Mouse (Mus musculus) liver, embryonic 15.5 days (tissue): ENCODE measurements around the gene March4. TPM values are rescaled to one million over a fixed set of nuclear protein-coding genes. Genes with fewer than 3 reads are reported as not detected.

Source experiments
- ATAC-seq: fragments of 200-750 bp; cut with Nextera tagmentation; 2 replicates; pipeline ENCODE4 v1.8.0; 2017; ENCODE audit warnings: moderate number of reproducible peaks, mild to moderate bottlenecking, moderate library complexity; ENCODE audit not compliant: insufficient read depth
- H3K27ac ChIP-seq: fragments of 300-500 bp; sonication (generic); replicated peaks from 2 replicates; pipeline ENCODE4 v1.5.1; 2015; ENCODE audit warnings: mild to moderate bottlenecking, inconsistent platforms
- H3K27me3 ChIP-seq: fragments of 300-500 bp; sonication (generic); 2 replicates; pipeline ENCODE4 v1.6.1; 2015; ENCODE audit warnings: mild to moderate bottlenecking, inconsistent platforms
- H3K36me3 ChIP-seq: fragments of 300-500 bp; sonication (generic); replicated peaks from 2 replicates; pipeline ENCODE4 v1.6.1; 2015; ENCODE audit warnings: moderate library complexity, mild to moderate bottlenecking, inconsistent platforms
- H3K4me1 ChIP-seq: fragments of 300-500 bp; sonication (generic); replicated peaks from 2 replicates; pipeline ENCODE4 v1.6.1; 2015; ENCODE audit warnings: inconsistent platforms
- H3K4me2 ChIP-seq: fragments of 300-500 bp; sonication (generic); 2 replicates; pipeline ENCODE4 v1.6.1; 2015; ENCODE audit warnings: moderate library complexity, mild to moderate bottlenecking, inconsistent platforms
- H3K4me3 ChIP-seq: fragments of 300-500 bp; sonication (generic); replicated peaks from 2 replicates; pipeline ENCODE4 v1.5.1; 2015; ENCODE audit warnings: mild to moderate bottlenecking, inconsistent platforms
- H3K9ac ChIP-seq: fragments of 300-500 bp; sonication (generic); 2 replicates; pipeline ENCODE4 v1.6.1; 2015; ENCODE audit warnings: moderate library complexity, mild to moderate bottlenecking, inconsistent platforms
- H3K9me3 ChIP-seq: fragments of 300-500 bp; sonication (generic); replicated peaks from 2 replicates; pipeline ENCODE4 v1.6.1; 2016; ENCODE audit warnings: inconsistent platforms
- WGBS: fragments of 180-500 bp; shearing (Covaris S2); methylation state at CpG from one replicate; pipeline ENCODE4 v1.1.7; 2015; ENCODE audit warnings: mixed read lengths; ENCODE audit not compliant: insufficient replicate concordance; 5-methylcytosine and 5-hydroxymethylcytosine counted together
- polyA plus RNA-seq: library from polyadenylated mRNA; unstranded; fragments of >200 nt; fragmentation: Nextera tagmentation; extraction: Ambion mirVana; gene quantifications from 2 replicates; pipeline ENCODE4 v1.2.1, GENCODE M21; 2015

March4 gene
- polyA plus RNA-seq, 1 experiment from 2014 or later = not detected

- Histone ChIP-seq H3K4me1 (no peaks in the 10 kb centered on the region), H3K27ac (no peak overlapping the region), H3K9me3 (no peaks in the 10 kb centered on the region), H3K9ac (no peak overlapping the region), H3K27me3 (peaks cover 1% of the 10 kb centered on the region; the same call in 1 of the 2 replicates), H3K4me2 (no peak overlapping the region), H3K36me3 (no peaks in the 10 kb centered on the region), H3K4me3 (no peak overlapping the region)
- WGBS = 43% methylated on average over 4 of the region's 4 CpGs
- ATAC-seq = no peak
These were observed 7.5 kb downstream of the March4 start for GRCm38 (mm10) chr1:72529192-72529591.

- no peaks in the 10 kb centered on the region for H3K9me3 ChIP-seq
- ATAC-seq = no peak
- no peak overlapping the region for H3K27ac ChIP-seq
- H3K36me3 ChIP-seq = no peaks in the 10 kb centered on the region
- H3K9ac ChIP-seq = no peak overlapping the region
- no peak overlapping the region for H3K4me2 ChIP-seq
- no peak overlapping the region for H3K4me3 ChIP-seq
- no peaks in the 10 kb centered on the region for H3K27me3 ChIP-seq
- WGBS = 66% methylated on average over 6 of the region's 6 CpGs
- H3K4me1 ChIP-seq = no peaks in the 10 kb centered on the region
These were observed 13.1 kb downstream of the March4 start for GRCm38 (mm10) chr1:72523601-72524000.

- no peaks in the 10 kb centered on the region for H3K27me3 ChIP-seq
- H3K9me3 ChIP-seq = no peaks in the 10 kb centered on the region
- 55% methylated on average over 7 of the region's 7 CpGs for WGBS
These were observed 25.8 kb downstream of the March4 start for GRCm38 (mm10) chr1:72510778-72511520.

GRCm38 (mm10) chr1:72509551-72509950 lies 27.2 kb downstream of the March4 start:
- H3K27ac ChIP-seq = no peak overlapping the region
- H3K4me1 ChIP-seq = no peaks in the 10 kb centered on the region
- no peak overlapping the region for H3K4me3 ChIP-seq
- 54% methylated on average over 4 of the region's 4 CpGs for whole genome bisulfite sequencing
- H3K9ac ChIP-seq = no peak overlapping the region
- no peaks in the 10 kb centered on the region for H3K9me3 ChIP-seq
- no peak overlapping the region for H3K4me2 ChIP-seq
- H3K27me3 ChIP-seq = no peaks in the 10 kb centered on the region
- ATAC-seq = no peak
- H3K36me3 ChIP-seq = no peaks in the 10 kb centered on the region

More at GRCm38 (mm10) chr1:72510778-72511520, 25.8 kb downstream of the March4 start:
- Histone ChIP-seq H3K27ac (no peak overlapping the region), H3K9ac (no peak overlapping the region), H3K4me3 (no peak overlapping the region), H3K4me2 (no peak overlapping the region), H3K4me1 (no peaks in the 10 kb centered on the region), H3K36me3 (no peaks in the 10 kb centered on the region)
- ATAC-seq = no peak

GRCm38 (mm10) chr1:72507670-72508069 lies 29.1 kb downstream of the March4 start:
- no peak for ATAC-seq
- no peaks in the 10 kb centered on the region for H3K9me3 ChIP-seq
- WGBS = 48% methylated on average over 2 of the region's 2 CpGs
- no peak overlapping the region for H3K9ac ChIP-seq
- H3K36me3 ChIP-seq = no peaks in the 10 kb centered on the region
- no peak overlapping the region for H3K4me3 ChIP-seq
- no peak overlapping the region for H3K27ac ChIP-seq
- no peaks in the 10 kb centered on the region for H3K4me1 ChIP-seq
- H3K4me2 ChIP-seq = no peak overlapping the region
- H3K27me3 ChIP-seq = no peaks in the 10 kb centered on the region

GRCm38 (mm10) chr1:72506202-72506601 lies 30.5 kb downstream of the March4 start:
- H3K27ac ChIP-seq = no peak overlapping the region
- H3K9ac ChIP-seq = no peak overlapping the region
- no peaks in the 10 kb centered on the region for H3K4me1 ChIP-seq
- H3K27me3 ChIP-seq = no peaks in the 10 kb centered on the region
- no peak overlapping the region for H3K4me3 ChIP-seq
- H3K9me3 ChIP-seq = no peaks in the 10 kb centered on the region
- H3K36me3 ChIP-seq = no peaks in the 10 kb centered on the region
- 54% methylated on average over 10 of the region's 10 CpGs for WGBS
- ATAC-seq = no peak
- H3K4me2 ChIP-seq = no peak overlapping the region

- Histone ChIP-seq H3K36me3 (no peaks in the 10 kb centered on the region), H3K27me3 (no peaks in the 10 kb centered on the region), H3K9ac (no peak overlapping the region), H3K4me2 (no peak overlapping the region), H3K27ac (no peak overlapping the region), H3K4me3 (no peak overlapping the region), H3K9me3 (no peaks in the 10 kb centered on the region), H3K4me1 (no peaks in the 10 kb centered on the region)
- ATAC-seq = no peak
- WGBS = 73% methylated on average over 5 of the region's 5 CpGs
These were observed 39.1 kb downstream of the March4 start for GRCm38 (mm10) chr1:72497609-72498008.

GRCm38 (mm10) chr1:72493454-72493853 lies 43.3 kb downstream of the March4 start:
- WGBS = 60% methylated on average over 3 of the region's 3 CpGs
- H3K27ac ChIP-seq = no peak overlapping the region
- no peaks in the 10 kb centered on the region for H3K4me1 ChIP-seq
- H3K27me3 ChIP-seq = no peaks in the 10 kb centered on the region
- no peak for ATAC-seq
- H3K9me3 ChIP-seq = no peaks in the 10 kb centered on the region
- no peaks in the 10 kb centered on the region for H3K36me3 ChIP-seq
- H3K4me2 ChIP-seq = no peak overlapping the region
- H3K4me3 ChIP-seq = no peak overlapping the region
- H3K9ac ChIP-seq = no peak overlapping the region

- Histone ChIP-seq H3K9ac (no peak overlapping the region), H3K4me2 (no peak overlapping the region), H3K4me3 (no peak overlapping the region), H3K9me3 (no peaks in the 10 kb centered on the region), H3K27me3 (no peaks in the 10 kb centered on the region), H3K27ac (no peak overlapping the region), H3K4me1 (no peaks in the 10 kb centered on the region), H3K36me3 (no peaks in the 10 kb centered on the region)
- no peak for ATAC-seq
- 72% methylated on average over 10 of the region's 10 CpGs for WGBS
These were observed 44.1 kb downstream of the March4 start for GRCm38 (mm10) chr1:72492666-72493065.

- no peak overlapping the region for H3K9ac ChIP-seq
- H3K27me3 ChIP-seq = no peaks in the 10 kb centered on the region
- H3K27ac ChIP-seq = no peak overlapping the region
- ATAC-seq = no peak
- no peaks in the 10 kb centered on the region for H3K9me3 ChIP-seq
- H3K4me1 ChIP-seq = no peaks in the 10 kb centered on the region
- no peak overlapping the region for H3K4me3 ChIP-seq
- no peak overlapping the region for H3K4me2 ChIP-seq
- 50% methylated on average over 5 of the region's 5 CpGs for WGBS
- no peaks in the 10 kb centered on the region for H3K36me3 ChIP-seq
These were observed 45.4 kb downstream of the March4 start for GRCm38 (mm10) chr1:72491307-72491706.

- WGBS = 58% methylated on average over 3 of the region's 3 CpGs
- no peak overlapping the region for H3K27ac ChIP-seq
- H3K9ac ChIP-seq = no peak overlapping the region
- no peaks in the 10 kb centered on the region for H3K27me3 ChIP-seq
- no peak overlapping the region for H3K4me2 ChIP-seq
- no peak for ATAC-seq
- H3K4me1 ChIP-seq = no peaks in the 10 kb centered on the region
- H3K9me3 ChIP-seq = no peaks in the 10 kb centered on the region
- H3K36me3 ChIP-seq = no peaks in the 10 kb centered on the region
- no peak overlapping the region for H3K4me3 ChIP-seq
These were observed 45.9 kb downstream of the March4 start for GRCm38 (mm10) chr1:72490801-72491200.

- Histone ChIP-seq H3K9me3 (no peaks in the 10 kb centered on the region), H3K9ac (no peak overlapping the region), H3K27ac (no peak overlapping the region), H3K27me3 (no peaks in the 10 kb centered on the region), H3K4me3 (no peak overlapping the region), H3K4me1 (no peaks in the 10 kb centered on the region), H3K4me2 (no peak overlapping the region), H3K36me3 (no peaks in the 10 kb centered on the region)
- WGBS = 9% methylated on average over 8 of the region's 8 CpGs
- no peak for ATAC-seq
These were observed 46.5 kb downstream of the March4 start for GRCm38 (mm10) chr1:72490193-72490592.
